Mouse (Mus musculus) left cerebral cortex, adult 18-20 months (tissue): ENCODE data around the gene Crb1. TPM values are rescaled to one million over a fixed set of nuclear protein-coding genes. Genes with fewer than 3 reads are reported as not detected.
"Not testable (repeated sequence)": the region's sequence is repeated elsewhere in the genome, so short reads cannot be mapped to it uniquely, and the experiment has no call there.

ENCODE experiments used
- DNase-seq, 2 experiments: peaks; one replicate each; pipeline ENCODE4 v3.0.0; 2021 to 2022; ENCODE audit warnings: low spot score in 2 of 2, mixed read lengths in 1 of 2
- long read RNA-seq, 2 experiments: library from polyadenylated mRNA; stranded (forward); transcript quantifications; one replicate each; pipeline ENCODE4 v2.0.0; 2021
- total RNA-seq, 2 experiments: library from RNA; stranded (reverse); gene quantifications; 2 replicates each; pipeline ENCODE4 v1.2.3; 2021

Crb1 gene
- total RNA-seq = 1 to 10 TPM in 1 of 2 experiments, under 1 TPM in 1; 0.86 to 1.0 TPM
- long read RNA-seq, experiment 1 = 0 reads
- long read RNA-seq, experiment 2 = 0 reads

- no peak for DNase-seq
Measured at GRCm38 (mm10) chr1:139376638-139377286, at the start of gene Crb1. Crb1 (minus strand) TSS chr1:139377100.

GRCm38 (mm10) chr1:139425006-139425405 lies 48.1 kb upstream of the Crb1 start:
- no peak for DNase-seq

DNA sequence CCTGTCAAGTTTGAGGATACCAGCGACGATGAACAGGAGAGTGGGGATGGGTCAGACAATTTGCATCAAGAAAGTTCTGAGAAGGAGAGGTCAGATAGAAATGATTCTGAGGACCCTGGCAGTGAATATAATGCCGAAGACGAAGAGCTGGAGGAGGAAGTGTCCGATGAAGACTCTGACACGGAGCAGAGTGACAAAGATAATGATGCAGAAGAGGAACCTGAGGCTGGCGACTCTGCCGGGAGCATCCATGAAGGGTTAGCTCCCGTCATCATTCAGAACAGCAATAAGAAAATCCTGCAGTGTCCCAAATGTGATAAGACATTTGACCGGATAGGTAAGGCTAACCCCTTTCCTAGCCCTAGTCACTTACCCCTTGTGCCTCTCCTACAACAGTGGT lies 47.0 kb upstream of the Crb1 start:
- DNase-seq = no peak

DNA sequence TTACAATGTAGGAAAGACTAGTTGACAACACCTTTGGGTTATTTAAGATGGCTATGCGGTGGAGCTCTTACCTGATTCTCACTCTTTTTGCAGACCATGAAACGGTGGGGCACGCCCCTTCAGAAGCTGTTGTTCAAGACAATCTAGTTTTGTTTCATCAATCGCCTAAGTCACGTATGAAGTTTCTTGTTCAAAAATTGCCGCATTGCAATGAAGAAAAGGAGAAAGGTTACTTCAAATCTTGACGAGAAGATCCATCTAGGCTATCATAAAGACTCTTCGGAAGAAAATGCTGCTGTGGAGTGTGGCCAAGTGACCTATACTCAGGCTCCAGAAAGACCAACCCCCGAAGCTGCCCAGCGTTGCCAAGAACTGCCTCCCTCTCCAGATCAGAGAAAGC lies 46.0 kb upstream of the Crb1 start:
- DNase-seq = no peak

DNA sequence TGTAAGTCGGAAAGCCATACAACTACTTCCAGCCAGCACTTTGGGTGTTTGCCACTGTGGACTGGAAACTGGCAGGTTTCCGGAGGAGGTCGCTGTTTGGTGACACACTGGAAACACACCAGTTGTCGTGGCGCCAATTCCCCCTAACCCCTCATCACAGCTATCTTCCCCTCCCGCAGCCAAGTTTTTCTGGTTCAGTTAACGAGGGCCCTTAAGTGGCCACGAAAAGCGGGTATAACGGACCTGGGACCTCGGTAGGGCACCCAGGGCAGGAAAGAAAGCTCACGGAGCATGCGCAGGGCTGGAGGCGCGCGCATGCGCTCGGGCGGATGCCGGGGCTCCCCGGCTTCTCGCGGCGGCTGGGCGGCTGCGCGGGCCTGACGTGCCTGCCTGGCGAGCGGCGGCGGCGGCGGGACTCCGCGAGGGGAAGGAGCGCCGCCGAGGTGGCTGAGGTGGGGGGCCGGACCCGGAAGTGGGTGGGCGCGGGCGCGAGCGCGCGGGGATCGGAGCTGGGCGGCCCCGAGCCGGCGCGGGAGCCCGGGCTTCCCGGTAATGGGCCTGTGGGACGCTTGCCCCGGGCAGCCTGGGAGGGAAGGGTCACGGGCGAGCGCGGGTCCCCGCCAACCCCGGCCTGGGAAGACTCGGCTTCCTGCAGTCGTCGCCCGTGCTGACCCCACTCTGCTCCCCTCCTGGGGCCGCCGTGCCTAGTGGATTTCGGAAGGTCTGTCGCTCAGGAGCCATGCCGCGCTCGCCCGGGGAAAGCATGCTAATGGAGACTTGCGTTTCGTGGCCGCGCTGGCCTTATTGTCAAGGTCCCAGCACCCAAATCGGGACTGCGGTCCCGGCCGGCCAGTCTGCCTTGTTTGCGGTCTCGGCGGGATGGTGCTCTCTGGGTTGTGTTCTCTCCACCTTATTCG lies 45.2 kb upstream of the Crb1 start, which contains the start of gene Zbtb41:
Zbtb41 (plus strand) TSS at position 414 of the 917 bp plus-strand sequence.
- DNase-seq = peak; percentile 75 to 91

- no peak for DNase-seq
Measured at GRCm38 (mm10) chr1:139421521-139421874, 44.6 kb upstream of the Crb1 start.

DNA sequence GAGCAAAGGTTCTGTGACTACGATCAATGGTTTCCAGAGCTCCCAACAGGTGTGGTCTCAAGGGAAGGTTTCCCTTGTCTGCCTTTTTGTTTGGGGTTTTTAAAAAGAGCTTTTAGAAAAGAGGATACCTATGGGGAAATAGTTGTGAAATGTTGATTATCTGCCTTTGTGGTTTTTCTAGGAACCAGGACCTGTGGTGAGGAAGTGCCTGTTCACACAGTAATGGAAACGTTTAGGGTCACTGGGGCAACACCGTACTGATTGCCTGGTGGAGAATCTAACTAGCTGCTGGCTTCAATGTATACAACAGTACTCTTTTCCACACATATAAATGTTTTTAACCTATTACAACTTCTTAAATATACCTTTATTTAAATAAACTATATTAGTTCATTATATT lies 36.6 kb upstream of the Crb1 start:
- DNase-seq = no peak

- DNase-seq = not testable (repeated sequence)
Measured at GRCm38 (mm10) chr1:139412365-139412764, 35.5 kb upstream of the Crb1 start.

DNA sequence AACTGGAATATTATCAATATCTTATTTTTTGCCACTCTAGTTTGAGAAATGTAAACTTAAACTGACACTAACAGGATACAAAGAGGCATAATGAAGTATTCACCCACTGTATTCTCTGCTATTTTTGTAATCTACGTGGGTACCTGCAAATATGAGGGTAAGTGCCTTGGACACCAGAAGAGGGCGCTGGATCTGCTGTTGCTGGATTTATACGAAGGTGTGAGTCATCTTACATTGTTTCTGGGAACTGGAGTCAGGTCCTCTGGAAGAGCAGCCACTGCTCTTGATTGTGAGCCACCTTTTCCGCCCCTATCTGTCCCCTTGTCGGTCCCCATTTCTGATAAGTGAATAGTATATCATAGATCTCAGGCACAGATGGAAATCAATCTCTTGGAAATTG lies 30.8 kb upstream of the Crb1 start:
- DNase-seq = no peak

GRCm38 (mm10) chr1:139405766-139406165 lies 28.9 kb upstream of the Crb1 start:
- DNase-seq = no peak

GRCm38 (mm10) chr1:139396589-139396988 lies 19.7 kb upstream of the Crb1 start:
- DNase-seq = no peak

- no peak for DNase-seq
Measured at GRCm38 (mm10) chr1:139391747-139392146, 14.8 kb upstream of the Crb1 start.

GRCm38 (mm10) chr1:139379621-139379984 lies 2.7 kb upstream of the Crb1 start:
- DNase-seq = no peak

- no peak for DNase-seq
Measured at GRCm38 (mm10) chr1:139378861-139379620, 2.1 kb upstream of the Crb1 start.

- no peak for DNase-seq
Measured at GRCm38 (mm10) chr1:139375900-139376299, 1.0 kb downstream of the Crb1 start.

- no peak for DNase-seq
Measured at GRCm38 (mm10) chr1:139371341-139371740, 5.6 kb downstream of the Crb1 start.

DNA sequence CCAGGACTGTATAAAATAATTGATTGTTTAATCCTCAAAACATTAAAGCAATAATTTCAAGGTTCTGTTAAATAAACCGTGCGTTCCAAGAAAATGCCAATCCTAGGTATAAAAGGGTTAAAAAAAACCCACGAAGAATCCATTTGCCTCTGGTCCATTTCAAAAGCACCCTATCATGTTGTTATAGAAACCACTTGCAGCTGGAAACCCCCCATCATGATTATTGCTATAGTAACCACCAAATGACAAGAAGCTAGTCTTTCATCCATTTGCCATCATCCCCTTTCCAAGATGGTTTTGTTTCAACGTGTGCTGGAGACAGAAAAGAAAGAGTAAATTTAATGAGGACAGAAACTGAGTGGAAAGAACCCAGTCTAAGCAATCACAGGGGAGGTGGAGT lies 28.3 kb downstream of the Crb1 start:
- no peak for DNase-seq

GRCm38 (mm10) chr1:139346602-139347371 lies 30.1 kb downstream of the Crb1 start:
- peak; percentile 2 to 4 for DNase-seq

DNA sequence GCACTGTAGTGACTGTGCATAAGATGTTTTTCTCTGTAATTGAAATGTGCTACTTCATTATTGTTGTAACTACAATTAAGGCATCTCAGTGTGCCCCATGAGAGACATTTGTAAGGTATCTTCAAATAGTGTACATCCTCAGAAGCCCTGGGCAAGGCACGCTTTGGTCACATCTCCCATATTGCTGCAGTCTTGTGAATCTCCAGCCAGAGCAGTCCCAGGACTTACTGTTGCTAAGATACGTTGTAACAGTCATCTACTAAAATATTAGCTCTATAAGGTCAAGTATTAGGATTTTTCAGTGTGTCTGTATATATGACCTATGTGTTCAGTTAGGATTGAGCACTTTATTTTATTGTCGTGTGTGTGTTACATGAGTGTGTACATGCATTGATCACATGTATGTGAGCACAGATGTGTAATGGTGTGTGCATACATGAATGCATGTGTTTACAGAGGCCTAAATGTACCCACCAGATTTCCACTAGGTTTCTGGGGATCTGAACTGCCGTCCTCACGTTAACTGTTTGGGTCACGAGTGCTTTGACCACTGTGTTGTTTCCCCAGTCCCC lies 30.8 kb downstream of the Crb1 start:
- no peak for DNase-seq

GRCm38 (mm10) chr1:139340178-139340859 lies 36.6 kb downstream of the Crb1 start:
- no peak for DNase-seq
